Mouse (Mus musculus): ENCODE results near the gene Clasrp. TPM values are rescaled to one million over a fixed set of nuclear protein-coding genes. Genes with fewer than 3 reads are reported as not detected.

Clasrp gene
- total and polyA plus RNA-seq, 3 experiments: 13.9 to 32.0 (median 14.0) TPM

DNA sequence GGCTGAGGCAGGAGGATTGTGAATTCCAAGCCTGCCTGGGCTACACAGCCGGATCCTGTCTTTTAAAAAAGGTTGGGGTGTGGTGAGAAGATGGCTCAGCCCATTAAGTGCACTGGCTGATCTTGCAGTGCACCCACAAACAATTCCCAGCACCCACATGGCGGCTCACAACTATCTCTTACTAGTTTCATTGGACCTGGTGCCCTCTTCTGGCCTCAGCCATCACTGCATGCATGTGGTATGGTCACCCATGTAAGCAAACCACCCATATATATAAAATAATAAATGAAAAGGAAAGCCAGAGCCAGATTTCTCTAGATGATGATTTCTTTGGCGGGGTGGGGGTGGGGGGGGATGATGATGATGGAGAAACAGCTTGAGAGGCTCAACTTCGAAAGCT, 39.8 kb downstream of the Clasrp start:
- no peaks in the 10 kb centered on the region for H3K79me2 ChIP-seq (replicated peaks; ENCODE audit: control insufficient read depth, insufficient read depth, low read length)
- intact Hi-C loops (cut with DNase I): loop anchor here (5.0 kb wide), 1 partner anchor 107 kb away; the partner anchor contains the start of gene Mark4
- DNase-seq: no peak
- H3K4me1 ChIP-seq (ENCODE audit: control insufficient read depth, insufficient read depth, low read length): peaks cover 11% of the 10 kb centered on the region
- 93% methylated on average over 4 of the region's 4 CpGs for WGBS
- TF ChIP-seq CTCF (IDR thresholded peaks at IDR 0.05) (peak; percentile 51), POLR2A (IDR thresholded peaks at IDR 0.05; ENCODE audit: insufficient read depth, low read depth, low read length) (no peak)
- no peaks in the 10 kb centered on the region; the same call in 1 of the 2 replicates for H3K36me3 ChIP-seq (ENCODE audit: control insufficient read depth, insufficient read depth, low read length)
- no peak overlapping the region for H3K27ac ChIP-seq
- H3K9ac ChIP-seq (ENCODE audit: low read depth, low read length): no peak overlapping the region
- H3K4me3 ChIP-seq: no peak overlapping the region
- no peaks in the 10 kb centered on the region for H3K27me3 ChIP-seq (ENCODE audit: control insufficient read depth, insufficient read depth, low read length)

- Histone ChIP-seq H3K27ac (no peak overlapping the region), H3K4me3 (no peak overlapping the region), H3K36me3 (ENCODE audit: control insufficient read depth, insufficient read depth, low read length) (no peaks in the 10 kb centered on the region; the same call in none of the 2 replicates), H3K27me3 (ENCODE audit: control insufficient read depth, insufficient read depth, low read length) (no peaks in the 10 kb centered on the region), H3K79me2 (replicated peaks; ENCODE audit: control insufficient read depth, insufficient read depth, low read length) (peaks cover 4% of the 10 kb centered on the region), H3K4me1 (ENCODE audit: control insufficient read depth, insufficient read depth, low read length) (peaks cover 17% of the 10 kb centered on the region), H3K9ac (ENCODE audit: low read depth, low read length) (no peak overlapping the region)
- intact Hi-C loops (cut with DNase I): loop anchor here (2.0 to 5.0 kb wide), 2 partner anchors 41 to 107 kb away; partner anchors contain the start of genes Clasrp and Mark4
- WGBS: 65% methylated on average over 3 of the region's 3 CpGs
- DNase-seq: no peak
- TF ChIP-seq CTCF (IDR thresholded peaks at IDR 0.05) (no peak), POLR2A (IDR thresholded peaks at IDR 0.05; ENCODE audit: insufficient read depth, low read depth, low read length) (no peak), EP300 (IDR thresholded peaks at IDR 0.05; ENCODE audit: insufficient read depth, low read depth, low read length) (no peak)
Measured at GRCm38 (mm10) chr7:19563884-19564283, 40.4 kb downstream of the Clasrp start.

DNA sequence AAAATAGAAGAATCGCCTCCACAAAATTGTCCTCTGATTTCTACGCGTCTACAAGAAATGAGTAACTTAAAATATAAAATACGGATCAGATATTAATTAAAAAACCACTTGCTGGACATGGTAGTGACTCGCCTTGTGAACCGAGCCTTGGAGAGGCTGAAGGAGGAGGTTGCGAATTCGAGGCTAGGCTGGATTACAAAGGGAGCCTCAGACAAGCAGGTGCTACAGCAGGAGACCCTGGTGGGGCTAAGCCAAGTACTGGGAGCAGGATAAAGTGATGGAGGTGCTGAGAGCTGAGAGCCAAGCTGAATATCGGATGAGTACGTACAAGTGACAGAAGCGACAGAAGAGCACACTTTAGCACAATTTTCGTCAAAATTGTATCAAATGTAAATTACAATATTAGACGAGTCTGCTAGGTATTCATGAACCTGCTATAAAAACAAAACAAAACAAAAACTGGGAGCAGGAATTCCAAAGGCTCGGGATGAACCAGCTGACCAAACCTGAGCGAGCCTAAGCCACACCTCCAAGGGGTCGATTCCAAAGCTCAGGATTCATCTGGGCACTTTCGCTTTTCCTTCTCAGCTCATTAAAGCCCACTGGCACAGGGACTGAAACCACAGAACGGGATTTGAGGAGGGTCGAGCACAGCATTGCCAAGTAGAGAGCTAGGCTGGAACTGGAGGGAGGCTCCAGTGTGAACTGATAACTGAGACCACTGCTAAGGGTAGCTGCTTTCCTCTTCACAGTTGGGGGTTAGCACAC, 41.5 kb downstream of the Clasrp start, which contains the start of gene Ppp1r37:
TSS of gene Ppp1r37 (minus strand) at position 434 of the 768 bp plus-strand sequence.
- peak in 1 of 2 experiments; percentile 32 for DNase-seq
- intact Hi-C loops (cut with DNase I): loop anchor here (2.0 to 5.0 kb wide), 2 partner anchors 42 to 106 kb away; partner anchors contain the start of genes Clasrp and Mark4

DNA sequence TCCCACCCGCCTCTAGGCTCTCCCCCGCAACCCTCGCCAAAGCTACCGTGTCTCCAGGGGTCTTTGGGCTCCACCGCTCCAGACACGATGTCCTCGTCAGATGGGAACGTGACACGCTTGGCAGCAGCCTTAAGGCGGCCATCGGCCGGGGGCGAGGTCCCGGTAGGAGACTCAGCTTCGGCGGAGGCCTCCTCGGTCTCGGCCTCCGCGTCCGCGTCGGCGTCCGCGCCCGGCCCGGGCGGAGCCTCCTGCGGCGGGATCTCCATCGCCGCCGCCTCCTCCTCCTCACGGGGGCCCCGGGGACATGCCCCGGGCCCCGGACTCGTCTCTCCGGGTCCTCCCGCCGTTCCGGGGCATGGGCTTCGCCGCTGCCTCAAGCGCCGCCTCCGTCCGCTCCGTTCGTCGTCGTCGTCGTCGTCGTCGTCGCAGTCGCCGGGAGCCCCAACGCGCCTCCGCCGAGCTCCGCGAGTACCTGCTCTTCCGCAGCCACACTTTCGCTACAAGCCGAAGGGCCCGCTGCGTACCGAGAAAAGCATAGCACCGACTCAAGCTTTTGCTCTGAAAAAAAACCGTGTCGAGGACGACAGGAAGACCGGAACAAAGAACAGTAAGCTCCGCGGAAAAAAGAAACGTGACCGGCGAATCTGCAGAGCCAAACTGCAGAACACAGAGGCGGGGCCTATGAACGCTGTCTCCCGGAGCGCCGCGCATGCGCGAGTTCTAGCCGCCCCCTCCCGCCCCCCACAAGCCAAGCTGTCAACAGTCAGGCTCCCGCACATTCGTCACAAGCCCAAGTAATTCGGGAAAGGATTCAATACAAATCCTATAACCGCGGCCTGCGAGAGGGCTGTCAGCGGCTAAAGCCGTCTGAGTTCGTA, 42.3 kb downstream of the Clasrp start:
- peaks cover 33% of the 10 kb centered on the region for H3K4me1 ChIP-seq (ENCODE audit: control insufficient read depth, insufficient read depth, low read length)
- intact Hi-C loops (cut with DNase I): loop anchor here (2.0 to 5.0 kb wide), 2 partner anchors 43 to 105 kb away; partner anchors contain the start of genes Clasrp and Mark4
- TF ChIP-seq EP300 (IDR thresholded peaks at IDR 0.05; ENCODE audit: insufficient read depth, low read depth, low read length) (no peak), POLR2A (IDR thresholded peaks at IDR 0.05; ENCODE audit: insufficient read depth, low read depth, low read length) (peak; percentile 53)

More for the DNA sequence above, 41.5 kb downstream of the Clasrp start, which contains the start of gene Ppp1r37:
- Histone ChIP-seq H3K36me3 (ENCODE audit: control insufficient read depth, insufficient read depth, low read length) (no peaks in the 10 kb centered on the region; the same call in none of the 2 replicates), H3K4me1 (ENCODE audit: control insufficient read depth, insufficient read depth, low read length) (peaks cover 27% of the 10 kb centered on the region), H3K9ac (ENCODE audit: low read depth, low read length) (peak within 1 kb of the TSS; percentile 78), H3K79me2 (replicated peaks; ENCODE audit: control insufficient read depth, insufficient read depth, low read length) (peaks cover 5% of the 10 kb centered on the region), H3K4me3 (peak within 1 kb of the TSS; percentile 96), H3K27ac (peak within 1 kb of the TSS; percentile 99), H3K27me3 (ENCODE audit: control insufficient read depth, insufficient read depth, low read length) (no peaks in the 10 kb centered on the region)
- peak; percentile 41; the same call in 1 of the 2 replicates for TF ChIP-seq POLR2A (IDR thresholded peaks at IDR 0.05; ENCODE audit: insufficient read depth, low read depth, low read length)
- no peak for TF ChIP-seq EP300 (IDR thresholded peaks at IDR 0.05; ENCODE audit: insufficient read depth, low read depth, low read length)
- no peak for TF ChIP-seq CTCF (IDR thresholded peaks at IDR 0.05)
- under 1% methylated on average over 19 of the region's 19 CpGs for WGBS

DNA sequence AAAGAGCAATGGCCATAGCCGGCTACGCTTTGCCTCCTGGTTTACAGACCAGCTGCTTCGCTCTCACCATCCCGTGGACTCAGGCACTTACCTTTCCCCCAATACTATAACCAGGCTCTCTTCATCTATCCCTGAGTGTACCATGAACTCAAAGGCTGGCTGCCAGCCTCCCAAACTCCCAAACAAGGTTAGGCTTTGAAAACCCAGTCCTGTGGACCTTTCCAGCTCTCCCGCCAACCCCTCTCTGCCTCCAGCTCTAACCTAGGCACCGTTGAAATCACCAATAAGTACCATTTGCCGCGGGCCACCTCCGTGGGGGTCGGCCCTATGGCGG, 42.9 kb downstream of the Clasrp start:
- H3K27ac ChIP-seq: peak overlapping the region; percentile 99
- TF ChIP-seq EP300 (IDR thresholded peaks at IDR 0.05; ENCODE audit: insufficient read depth, low read depth, low read length): no peak
- no peak for TF ChIP-seq CTCF (IDR thresholded peaks at IDR 0.05)
- TF ChIP-seq POLR2A (IDR thresholded peaks at IDR 0.05; ENCODE audit: insufficient read depth, low read depth, low read length): no peak

More for the DNA sequence above, 42.3 kb downstream of the Clasrp start:
- Histone ChIP-seq H3K4me3 (peak overlapping the region; percentile 96), H3K9ac (ENCODE audit: low read depth, low read length) (peak overlapping the region; percentile 78), H3K36me3 (ENCODE audit: control insufficient read depth, insufficient read depth, low read length) (no peaks in the 10 kb centered on the region; the same call in none of the 2 replicates), H3K79me2 (replicated peaks; ENCODE audit: control insufficient read depth, insufficient read depth, low read length) (peaks cover 6% of the 10 kb centered on the region), H3K27ac (peak overlapping the region; percentile 99), H3K27me3 (ENCODE audit: control insufficient read depth, insufficient read depth, low read length) (no peaks in the 10 kb centered on the region)
- under 1% methylated on average over 102 of the region's 102 CpGs for WGBS
- DNase-seq: peak; percentile 91 to 92

More for the DNA sequence above, 42.9 kb downstream of the Clasrp start:
- intact Hi-C loops (cut with DNase I): loop anchor here (5.0 kb wide), 1 partner anchor 104 kb away; the partner anchor contains the start of gene Mark4
- H3K9ac ChIP-seq (ENCODE audit: low read depth, low read length): peak overlapping the region; percentile 78
- WGBS: under 1% methylated on average over 11 of the region's 11 CpGs
- no peaks in the 10 kb centered on the region for H3K27me3 ChIP-seq (ENCODE audit: control insufficient read depth, insufficient read depth, low read length)
- no peak for DNase-seq
- H3K79me2 ChIP-seq (replicated peaks; ENCODE audit: control insufficient read depth, insufficient read depth, low read length): peaks cover 9% of the 10 kb centered on the region
- no peaks in the 10 kb centered on the region; the same call in none of the 2 replicates for H3K36me3 ChIP-seq (ENCODE audit: control insufficient read depth, insufficient read depth, low read length)
- H3K4me1 ChIP-seq (ENCODE audit: control insufficient read depth, insufficient read depth, low read length): peaks cover 37% of the 10 kb centered on the region
- H3K4me3 ChIP-seq: peak overlapping the region; percentile 96
